Mouse (Mus musculus): Measurements from ENCODE around the gene Olfr16.

GRCm38 (mm10) chr1:172960452-172960851 lies 10.2 kb downstream of the Olfr16 start:
- no peak for TF ChIP-seq CTCF (IDR thresholded peaks at IDR 0.05; ENCODE audit: low read depth)
- no peak for TF ChIP-seq EP300 (IDR thresholded peaks at IDR 0.05; ENCODE audit: low read depth)

All from liver, embryonic 14.5 days (tissue).